Mouse (Mus musculus) G1E (cell line): ENCODE measurements around the gene Bbs4.

ENCODE experiments used
- CTCF ChIP-seq: IDR thresholded peaks from 2 replicates; pipeline ENCODE4 v1.5.1; 2012; ENCODE audit warnings: low read depth, low read length, inconsistent platforms, mixed read lengths
- GATA1 ChIP-seq: IDR thresholded peaks from 2 replicates; pipeline ENCODE4 v1.6.1; 2012; ENCODE audit warnings: borderline replicate concordance, low read length, inconsistent platforms, mixed read lengths
- GATA2 ChIP-seq: IDR thresholded peaks from 2 replicates; pipeline ENCODE4 v1.6.1; 2012; ENCODE audit warnings: low read depth, low read length, inconsistent platforms, borderline replicate concordance
- TAL1 ChIP-seq: conservative IDR thresholded peaks from 2 replicates; pipeline ENCODE4 v1.6.1; 2012; ENCODE audit warnings: low read depth, low read length, inconsistent platforms, mixed read lengths

DNA sequence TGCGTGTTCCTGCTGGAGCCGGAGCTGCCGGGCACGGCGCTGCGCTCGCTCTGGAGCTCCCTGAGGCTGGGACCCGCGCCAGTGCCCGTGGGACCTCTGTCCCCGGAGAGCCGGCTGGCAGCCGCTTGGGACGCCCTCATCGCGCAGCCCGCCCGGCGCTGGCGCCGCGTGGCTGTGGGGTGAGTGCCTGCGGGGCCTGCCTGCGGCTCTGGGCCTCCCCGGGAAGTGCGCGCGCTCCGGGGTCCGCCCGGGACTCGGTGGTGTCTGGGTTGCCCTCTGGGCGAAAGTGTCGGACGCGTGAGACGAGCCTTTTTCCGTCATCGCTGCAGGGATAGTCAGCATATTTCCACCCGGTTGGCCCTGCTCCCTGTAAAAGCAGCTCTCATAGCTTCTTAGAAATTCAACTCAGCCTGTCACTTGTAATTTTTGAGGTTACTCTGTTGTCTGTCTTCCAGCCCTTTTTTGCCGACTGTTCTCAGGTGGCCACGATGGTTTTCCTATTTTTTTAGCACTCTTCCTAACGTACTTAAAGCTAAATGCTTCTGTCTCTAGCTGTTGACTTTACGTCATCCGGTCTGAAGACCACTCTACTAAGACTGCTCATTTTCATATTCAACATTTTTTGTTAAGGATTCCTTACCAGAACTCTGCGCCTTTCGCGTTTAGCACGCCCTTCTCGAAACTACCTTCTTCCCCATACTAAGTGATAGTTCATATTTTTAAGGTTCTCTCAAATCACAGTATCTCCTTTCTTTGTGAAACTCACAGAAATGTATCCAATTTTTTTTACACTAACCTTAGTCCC is 61.4 kb downstream of the Bbs4 start:
- TF ChIP-seq CTCF: no peak
- TF ChIP-seq GATA2: no peak
- TF ChIP-seq GATA1: no peak
- no peak for TF ChIP-seq TAL1
